ENCODE assay signal across 1 mouse cellular context in the genomic region with DNA sequence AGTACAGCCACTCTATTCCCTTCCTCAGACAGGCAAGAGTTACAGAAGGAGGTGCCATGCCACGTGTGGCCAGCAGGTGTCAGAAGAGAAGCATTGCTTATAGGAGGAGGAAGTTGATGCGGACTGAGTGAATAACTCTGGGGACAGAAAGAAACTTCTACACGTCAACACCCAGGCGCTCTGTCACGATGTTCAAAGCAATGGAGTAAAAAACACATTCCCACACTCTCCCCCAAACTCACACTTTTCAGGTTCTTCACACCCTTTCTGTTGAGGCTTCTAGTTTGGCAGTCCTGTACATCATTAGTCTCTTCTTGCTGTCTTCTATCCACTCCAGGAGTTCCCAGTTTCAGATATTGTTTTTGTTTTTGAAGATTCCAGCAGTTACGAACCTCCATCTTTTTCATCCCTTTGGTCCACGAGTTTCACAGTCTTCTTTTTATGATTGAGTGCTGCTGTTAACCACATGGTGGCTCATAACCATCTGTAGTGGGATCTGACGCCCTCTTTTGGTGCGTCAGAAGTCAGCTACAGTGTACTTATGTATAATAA.
TF ChIP-seq lines count a peak whose summit lies in the region.

No protein-coding gene starts in this region.

TF ChIP-seq in CH12.LX, 34 proteins besides CTCF, POLR2A, EP300 and RAD21 (continued from another document):
- no peak for TF ChIP-seq MAFK (IDR thresholded peaks at IDR 0.05; ENCODE audit: insufficient replicate concordance, low read length)
- TF ChIP-seq CHD2 (IDR thresholded peaks at IDR 0.05; ENCODE audit: low read length) = no peak
- TF ChIP-seq ETS1 (conservative IDR thresholded peaks at IDR 0.05; ENCODE audit: low read depth, low read length) = no peak
- no peak for TF ChIP-seq NRF1 (IDR thresholded peaks at IDR 0.05; ENCODE audit: low read depth, low read length)
- no peak for TF ChIP-seq JUND (conservative IDR thresholded peaks at IDR 0.05; ENCODE audit: low read depth, low read length)
- no peak for TF ChIP-seq TBP (conservative IDR thresholded peaks at IDR 0.05; ENCODE audit: low read depth, low read length)
- no peak for TF ChIP-seq PAX5 (IDR thresholded peaks at IDR 0.05; ENCODE audit: low read length)
- no peak for TF ChIP-seq POLR2AphosphoS2 (IDR thresholded peaks at IDR 0.05; ENCODE audit: low read depth, low read length)
- no peak for TF ChIP-seq ZKSCAN1 (IDR thresholded peaks at IDR 0.05; ENCODE audit: borderline replicate concordance, low read depth, low read length)
- peak; percentile 78 for TF ChIP-seq SMC3 (IDR thresholded peaks at IDR 0.05; ENCODE audit: low read depth, low read length)
- no peak for TF ChIP-seq HCFC1 (IDR thresholded peaks at IDR 0.05; ENCODE audit: low read depth, low read length)
- no peak for TF ChIP-seq UBTF (IDR thresholded peaks at IDR 0.05; ENCODE audit: low read depth, low read length)
- no peak; the same call in 1 of the 2 replicates for TF ChIP-seq MXI1 (IDR thresholded peaks at IDR 0.05; ENCODE audit: low read depth, low read length)
- TF ChIP-seq JUN (IDR thresholded peaks at IDR 0.05; ENCODE audit: insufficient read depth, low read depth, low read length) = no peak
- TF ChIP-seq IRF4 (IDR thresholded peaks at IDR 0.05; ENCODE audit: low read depth, low read length) = no peak
- no peak for TF ChIP-seq NELFE (IDR thresholded peaks at IDR 0.05; ENCODE audit: low read depth, low read length)
TF ChIP-seq in CH12.LX: peak in this region for 5.
